Mouse (Mus musculus) limb, embryonic 11.5 days (tissue): ENCODE measurements around the gene Gna14. TPM values are rescaled to one million over a fixed set of nuclear protein-coding genes. Genes with fewer than 3 reads are reported as not detected.

Experiments
- ATAC-seq: fragments of 200-750 bp; cut with Nextera tagmentation; 2 replicates; pipeline ENCODE4 v1.8.0; 2017; ENCODE audit warnings: low read depth; ENCODE audit not compliant: insufficient number of reproducible peaks, low FRiP score, low TSS enrichment
- DNase-seq: peaks from one replicate; pipeline ENCODE4 v3.0.0-alpha.2; 2015; ENCODE audit warnings: low spot score
- H3K27ac ChIP-seq: fragments of 300-500 bp; sonication (generic); replicated peaks from 2 replicates; pipeline ENCODE4 v1.5.1; 2014; ENCODE audit warnings: low read depth, mild to moderate bottlenecking, low read length
- H3K27me3 ChIP-seq: fragments of 300-500 bp; sonication (generic); 2 replicates; pipeline ENCODE4 v1.6.1; 2014; ENCODE audit warnings: mild to moderate bottlenecking, low read length, mixed read lengths; ENCODE audit not compliant: control insufficient read depth, insufficient read depth
- H3K36me3 ChIP-seq: fragments of 300-500 bp; sonication (generic); 2 replicates; pipeline ENCODE4 v1.6.1; 2014; ENCODE audit warnings: mild to moderate bottlenecking, low read length, moderate library complexity, mixed read lengths; ENCODE audit not compliant: control insufficient read depth, insufficient read depth
- H3K4me1 ChIP-seq: fragments of 300-500 bp; sonication (generic); 2 replicates; pipeline ENCODE4 v1.6.1; 2014; ENCODE audit warnings: low read length, mixed read lengths; ENCODE audit not compliant: control insufficient read depth, insufficient read depth
- H3K4me2 ChIP-seq: fragments of 300-500 bp; sonication (generic); 2 replicates; pipeline ENCODE4 v1.6.1; 2014; ENCODE audit warnings: low read depth, mild to moderate bottlenecking, moderate library complexity; ENCODE audit not compliant: severe bottlenecking
- H3K4me3 ChIP-seq: fragments of 300-500 bp; sonication (generic); 2 replicates; pipeline ENCODE4 v1.5.1; 2014; ENCODE audit warnings: low read depth, low read length
- H3K9ac ChIP-seq: fragments of 300-500 bp; sonication (generic); 2 replicates; pipeline ENCODE4 v1.6.1; 2014; ENCODE audit warnings: mild to moderate bottlenecking, low read length
- H3K9me3 ChIP-seq: fragments of 300-500 bp; sonication (generic); 2 replicates; pipeline ENCODE4 v1.6.1; 2016; ENCODE audit warnings: low read length; ENCODE audit not compliant: control insufficient read depth
- whole genome bisulfite sequencing: fragments of 180-500 bp; shearing (Covaris S2); extraction: QIAGEN DNeasy Blood & Tissue Kit; methylation state at CpG from one replicate; pipeline ENCODE4 v1.1.7; 2014; 5-methylcytosine and 5-hydroxymethylcytosine counted together
- polyA plus RNA-seq: library from polyadenylated mRNA; unstranded; fragments of >200 nt; fragmentation: Nextera tagmentation; extraction: Ambion mirVana; gene quantifications from 2 replicates; pipeline ENCODE4 v1.2.1, GENCODE M21; 2014

The Gna14 gene
- polyA plus RNA-seq, 1 experiment from 2014 or later, result 0.13 TPM

DNA sequence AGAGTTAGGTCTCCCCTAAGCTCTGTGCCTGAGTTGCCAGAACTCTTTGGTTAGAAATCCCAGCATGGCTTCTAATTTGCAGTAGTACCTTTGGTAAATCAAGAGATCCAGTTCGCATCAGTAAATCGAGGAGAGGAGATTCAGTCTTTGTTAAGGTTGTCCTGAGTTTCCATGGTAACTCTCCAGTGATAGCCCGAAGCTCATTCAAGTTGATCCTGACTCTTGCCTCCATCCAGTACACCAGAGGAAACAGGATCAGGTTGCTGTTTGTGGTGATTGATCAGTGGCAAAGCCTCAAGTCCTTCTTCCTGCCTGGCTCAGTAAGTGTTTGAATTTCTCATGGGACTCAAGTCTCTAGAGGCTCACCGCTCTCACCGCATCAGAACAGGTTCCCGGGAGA, 24.7 kb downstream of the Gna14 start:
- Histone ChIP-seq H3K4me1 (no peaks in the 10 kb centered on the region), H3K4me3 (no peak overlapping the region), H3K27ac (no peak overlapping the region), H3K9me3 (no peaks in the 10 kb centered on the region), H3K9ac (no peak overlapping the region), H3K4me2 (no peak overlapping the region), H3K36me3 (no peaks in the 10 kb centered on the region), H3K27me3 (no peaks in the 10 kb centered on the region)
- WGBS, result 81% methylated on average over 6 of the region's 6 CpGs
- ATAC-seq (no peak), DNase-seq (no peak)

DNA sequence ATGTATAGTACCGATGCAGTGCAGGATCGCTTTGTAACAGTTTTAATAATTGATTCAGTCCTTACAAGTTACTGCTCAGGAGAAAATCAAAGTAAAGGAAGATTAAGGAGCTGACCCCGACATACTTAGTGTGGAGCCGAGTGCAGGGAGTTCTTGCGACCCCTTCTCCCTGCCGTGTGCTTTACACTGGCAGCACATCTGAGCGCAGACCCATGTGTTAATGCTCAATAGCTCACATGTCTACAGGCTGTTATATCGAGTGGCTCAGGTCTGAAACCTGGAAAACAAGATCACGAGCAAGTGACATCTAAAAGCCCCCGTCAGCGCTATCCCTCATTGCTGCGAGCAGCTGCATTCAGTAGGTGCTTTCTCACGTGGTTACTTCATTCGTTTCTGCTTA, 25.3 kb downstream of the Gna14 start:
- no peak overlapping the region for H3K27ac ChIP-seq
- H3K9me3 ChIP-seq, result no peaks in the 10 kb centered on the region
- H3K4me2 ChIP-seq, result no peak overlapping the region
- no peak overlapping the region for H3K9ac ChIP-seq
- no peaks in the 10 kb centered on the region for H3K4me1 ChIP-seq
- H3K27me3 ChIP-seq, result no peaks in the 10 kb centered on the region
- H3K36me3 ChIP-seq, result no peaks in the 10 kb centered on the region
- no peak for ATAC-seq
- 86% methylated on average over 14 of the region's 14 CpGs for WGBS
- no peak overlapping the region for H3K4me3 ChIP-seq
- DNase-seq, result no peak

DNA sequence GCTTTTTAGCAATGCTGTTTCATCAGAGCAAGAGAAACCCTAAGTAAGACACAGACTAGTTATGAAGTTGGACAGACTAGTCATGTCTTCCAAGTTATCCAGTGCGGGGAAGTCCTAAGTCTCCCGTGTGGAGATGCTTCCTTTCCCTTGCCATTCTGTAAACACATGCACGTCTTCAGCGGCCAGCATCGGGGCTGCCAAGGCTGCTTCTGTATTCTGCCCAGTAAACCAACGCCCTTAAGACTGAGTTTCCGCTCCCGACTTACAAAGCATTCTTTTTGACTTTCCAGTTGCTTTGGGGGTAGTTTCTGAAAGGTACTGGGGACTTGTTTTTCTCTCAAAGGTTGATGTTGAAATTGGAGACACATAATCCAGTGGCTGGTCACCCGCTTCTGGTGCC, 26.9 kb downstream of the Gna14 start:
- no peak for ATAC-seq
- DNase-seq, result no peak
- Histone ChIP-seq H3K4me1 (no peaks in the 10 kb centered on the region), H3K4me3 (no peak overlapping the region), H3K4me2 (no peak overlapping the region), H3K36me3 (no peaks in the 10 kb centered on the region), H3K9me3 (no peaks in the 10 kb centered on the region), H3K27ac (no peak overlapping the region), H3K9ac (no peak overlapping the region), H3K27me3 (no peaks in the 10 kb centered on the region)
- 79% methylated on average over 9 of the region's 9 CpGs for WGBS

DNA sequence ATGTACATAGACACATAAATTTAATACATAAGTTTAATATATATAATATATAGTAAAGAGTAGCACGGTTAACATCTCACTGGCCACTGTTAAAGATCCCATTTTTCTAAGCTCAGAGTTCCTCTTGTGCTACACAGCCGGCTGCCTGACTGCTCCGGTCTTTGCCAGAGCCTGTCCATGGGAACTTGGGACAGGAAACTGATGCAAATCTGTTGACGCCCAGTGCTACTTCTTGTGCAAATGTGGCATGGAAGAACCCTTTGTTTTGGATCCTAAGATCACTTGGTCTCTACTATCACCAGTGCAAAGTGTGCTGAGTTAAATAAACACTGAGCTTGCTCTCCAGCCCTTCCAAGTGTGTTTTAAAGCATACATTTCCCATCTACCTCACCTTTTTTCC, 29.2 kb downstream of the Gna14 start:
- Histone ChIP-seq H3K27ac (no peak overlapping the region), H3K36me3 (no peaks in the 10 kb centered on the region), H3K4me1 (no peaks in the 10 kb centered on the region), H3K9ac (no peak overlapping the region), H3K9me3 (no peaks in the 10 kb centered on the region), H3K4me2 (no peak overlapping the region), H3K4me3 (no peak overlapping the region), H3K27me3 (no peaks in the 10 kb centered on the region)
- 85% methylated on average over 4 of the region's 4 CpGs for WGBS
- ATAC-seq (no peak), DNase-seq (no peak)

DNA sequence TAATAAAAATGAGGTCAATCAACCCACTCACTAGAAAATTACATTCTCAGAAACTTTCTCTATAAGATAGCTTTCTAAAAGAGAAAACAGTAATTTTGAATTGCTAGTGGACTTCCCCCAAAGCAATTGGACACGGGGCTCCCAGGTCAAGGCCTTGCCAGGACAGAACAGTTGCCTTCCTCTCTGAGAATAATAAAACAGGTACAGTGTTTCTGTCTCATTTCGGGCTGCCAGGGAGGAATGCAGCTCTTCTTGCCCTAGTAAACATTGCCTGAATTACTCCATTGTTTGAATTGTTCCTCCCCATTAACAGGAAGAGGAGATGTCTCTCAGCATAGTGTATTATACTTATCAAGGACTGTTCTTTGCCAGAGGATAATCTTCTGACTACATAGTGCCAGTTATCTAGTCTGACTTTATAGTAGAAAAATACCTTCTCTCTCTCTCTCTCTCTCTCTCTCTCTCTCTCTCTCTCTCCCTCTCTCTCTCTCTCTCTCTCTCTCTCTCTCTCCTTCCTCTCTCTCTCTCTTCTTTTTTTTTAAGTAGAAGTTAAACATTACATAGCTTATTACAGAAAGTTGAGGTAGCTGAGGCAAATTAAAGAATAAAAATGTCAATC, 33.3 kb downstream of the Gna14 start:
- WGBS, result 82% methylated on average over 2 of the region's 2 CpGs
- ATAC-seq, result no peak

DNA sequence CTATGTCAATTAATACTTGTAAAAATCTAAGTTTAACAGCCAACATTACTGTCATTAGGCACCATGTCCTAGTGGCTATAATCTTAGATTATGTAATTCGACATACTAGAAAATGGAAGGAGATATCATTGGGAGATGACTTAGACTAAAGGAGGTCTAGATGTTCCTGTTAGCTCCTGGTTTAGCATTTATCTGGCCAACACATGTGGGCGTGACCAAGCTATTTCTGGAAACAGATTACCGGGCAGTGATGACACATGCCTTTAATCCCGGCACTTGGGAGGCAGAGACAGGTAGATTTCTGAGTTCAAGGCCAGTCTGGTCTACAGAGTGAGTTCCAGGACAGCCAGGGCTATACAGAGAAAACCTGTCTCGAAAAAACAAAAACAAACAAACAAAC, 37.1 kb downstream of the Gna14 start:
- no peak overlapping the region for H3K4me2 ChIP-seq
- no peak for DNase-seq
- H3K27me3 ChIP-seq, result no peaks in the 10 kb centered on the region
- H3K9me3 ChIP-seq, result peaks cover 3% of the 10 kb centered on the region; the same call in 1 of the 2 replicates
- WGBS, result 89% methylated on average over 5 of the region's 5 CpGs
- no peak overlapping the region for H3K27ac ChIP-seq
- H3K36me3 ChIP-seq, result no peaks in the 10 kb centered on the region
- H3K4me3 ChIP-seq, result no peak overlapping the region
- no peak overlapping the region for H3K9ac ChIP-seq
- ATAC-seq, result no peak
- H3K4me1 ChIP-seq, result no peaks in the 10 kb centered on the region

More for the DNA sequence above, 33.3 kb downstream of the Gna14 start:
- H3K4me1 ChIP-seq, result no peaks in the 10 kb centered on the region
- no peak overlapping the region for H3K4me3 ChIP-seq
- no peaks in the 10 kb centered on the region for H3K27me3 ChIP-seq
- no peaks in the 10 kb centered on the region for H3K36me3 ChIP-seq
- H3K9ac ChIP-seq, result no peak overlapping the region
- H3K9me3 ChIP-seq, result peaks cover 2% of the 10 kb centered on the region; the same call in 1 of the 2 replicates
- H3K27ac ChIP-seq, result no peak overlapping the region
- no peak overlapping the region for H3K4me2 ChIP-seq
- no peak for DNase-seq

DNA sequence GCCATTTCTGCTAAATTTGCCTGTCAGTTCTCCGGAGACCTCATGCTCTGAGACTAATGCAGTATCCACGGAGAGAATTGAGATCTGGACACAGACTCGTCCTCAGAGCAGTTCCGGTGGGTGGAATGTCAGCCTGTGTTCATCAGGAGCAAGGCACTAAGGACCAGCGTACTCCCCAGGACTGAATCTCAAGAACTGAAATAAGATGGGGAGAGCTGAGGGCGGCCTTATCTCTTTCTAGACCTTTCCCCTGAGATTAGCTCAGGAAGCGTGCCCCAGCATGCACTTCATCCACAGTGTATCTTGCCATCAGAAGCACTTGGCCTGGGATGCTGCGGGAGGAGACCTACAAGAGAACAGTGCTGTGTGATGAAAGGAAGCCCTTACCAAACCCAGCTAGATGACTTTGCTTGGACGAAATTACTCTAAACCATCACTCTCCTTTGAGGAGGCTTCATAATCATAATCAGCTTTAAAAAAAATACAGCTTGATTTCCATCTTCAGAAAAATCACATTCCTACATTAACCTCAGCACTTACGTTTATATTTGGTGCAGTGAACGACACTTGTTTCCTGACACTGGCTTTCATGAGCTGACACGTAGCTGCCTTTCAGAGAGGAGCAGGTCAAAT, 41.9 kb downstream of the Gna14 start:
- H3K9ac ChIP-seq, result no peak overlapping the region
- no peaks in the 10 kb centered on the region for H3K36me3 ChIP-seq
- H3K27me3 ChIP-seq, result no peaks in the 10 kb centered on the region
- peaks cover 3% of the 10 kb centered on the region; the same call in 1 of the 2 replicates for H3K9me3 ChIP-seq
- WGBS, result 86% methylated on average over 12 of the region's 12 CpGs
- no peaks in the 10 kb centered on the region for H3K4me1 ChIP-seq
- DNase-seq (no peak), ATAC-seq (no peak)
- H3K4me2 ChIP-seq, result no peak overlapping the region
- no peak overlapping the region for H3K4me3 ChIP-seq
- H3K27ac ChIP-seq, result no peak overlapping the region

DNA sequence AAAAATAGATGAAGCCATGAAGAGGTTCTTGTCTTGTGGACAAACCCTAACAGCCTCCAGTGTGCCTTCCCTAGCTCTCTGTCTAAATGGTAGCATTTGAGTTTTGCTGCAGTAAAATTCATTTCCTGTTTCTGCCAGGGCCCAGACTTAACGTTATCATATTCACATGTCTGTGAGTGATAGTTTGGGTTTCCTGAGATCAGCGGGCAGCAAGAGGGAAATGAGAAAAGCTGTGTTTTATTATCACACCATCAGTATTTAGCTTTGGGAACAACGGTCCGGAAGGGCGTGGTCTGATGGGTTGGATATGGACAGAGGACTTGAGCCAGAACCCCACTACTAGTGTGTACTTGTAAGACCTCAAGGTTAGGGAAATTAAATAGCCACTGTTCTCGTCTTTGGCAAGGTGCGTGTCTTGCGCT, 42.6 kb downstream of the Gna14 start:
- ATAC-seq, result no peak

More for the DNA sequence above, 42.6 kb downstream of the Gna14 start:
- H3K9me3 ChIP-seq, result peaks cover 3% of the 10 kb centered on the region; the same call in 1 of the 2 replicates
- H3K36me3 ChIP-seq, result no peaks in the 10 kb centered on the region
- H3K9ac ChIP-seq, result no peak overlapping the region
- H3K4me3 ChIP-seq, result no peak overlapping the region
- H3K27me3 ChIP-seq, result no peaks in the 10 kb centered on the region
- no peak overlapping the region for H3K27ac ChIP-seq
- 76% methylated on average over 8 of the region's 8 CpGs for WGBS
- no peaks in the 10 kb centered on the region for H3K4me1 ChIP-seq
- no peak overlapping the region for H3K4me2 ChIP-seq
- DNase-seq, result no peak
